Mouse (Mus musculus): ENCODE data around the gene Olfr455.

Gene Olfr455

DNA sequence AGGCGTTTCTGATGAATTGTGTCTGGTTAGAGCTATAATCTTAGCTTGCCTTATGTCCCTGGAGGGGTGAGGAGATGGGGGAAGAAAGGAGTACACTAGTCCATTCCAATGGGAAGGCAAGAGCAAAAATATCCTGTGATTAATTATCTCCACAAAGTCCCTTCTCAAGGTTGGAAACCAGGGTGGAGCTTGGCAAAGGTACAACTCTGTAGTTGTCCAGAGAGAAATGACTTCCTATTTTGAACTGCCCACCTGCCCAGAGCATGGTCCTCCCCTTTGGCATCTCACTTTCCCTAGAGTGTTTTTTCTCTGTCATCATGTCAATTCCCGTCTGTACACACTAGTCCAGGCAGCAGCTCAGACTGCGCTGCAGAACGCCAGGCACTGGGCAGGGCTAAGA lies at the start of gene Olfr455:
Olfr455 (minus strand) TSS at position 127 of the 400 bp plus-strand sequence.
- DNase-seq (ENCODE audit: low spot score): no peak

DNA sequence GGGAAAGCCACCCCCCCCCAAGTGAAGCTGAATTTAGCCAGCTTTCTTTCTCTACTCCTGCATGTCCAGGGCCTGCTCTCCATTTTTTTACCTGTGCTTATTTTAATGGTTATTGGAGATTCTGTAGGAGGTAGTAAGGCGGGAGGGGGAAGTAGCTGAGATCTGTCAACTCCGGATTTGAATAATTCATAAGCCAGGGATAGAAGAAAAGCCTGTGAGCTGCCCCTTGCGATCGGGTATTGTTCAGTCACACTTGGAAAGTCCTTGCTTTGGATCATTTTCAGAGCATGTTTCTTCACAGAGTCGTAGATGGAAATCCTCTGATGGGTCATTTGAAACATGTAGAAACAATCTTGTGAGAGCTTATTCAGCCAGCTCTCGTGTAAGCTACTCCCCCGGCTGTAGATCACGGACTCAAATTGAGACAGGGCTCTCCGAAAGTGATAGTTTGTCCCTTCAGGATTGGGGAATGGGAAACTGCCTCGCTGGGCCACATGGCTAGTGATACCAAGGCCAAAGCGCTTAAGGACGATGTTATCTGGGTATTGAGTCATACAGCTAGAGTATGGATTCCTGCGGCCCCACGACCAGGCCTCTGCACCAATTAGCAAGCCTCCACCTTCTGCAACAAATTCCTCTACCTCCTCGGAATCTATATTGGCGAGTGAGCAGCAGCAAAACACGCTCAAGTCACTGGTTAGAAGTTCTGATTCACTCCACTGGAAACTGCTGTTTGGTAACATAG lies 45.9 kb upstream of the Olfr455 start:
- DNase-seq (ENCODE audit: low spot score): no peak

DNA sequence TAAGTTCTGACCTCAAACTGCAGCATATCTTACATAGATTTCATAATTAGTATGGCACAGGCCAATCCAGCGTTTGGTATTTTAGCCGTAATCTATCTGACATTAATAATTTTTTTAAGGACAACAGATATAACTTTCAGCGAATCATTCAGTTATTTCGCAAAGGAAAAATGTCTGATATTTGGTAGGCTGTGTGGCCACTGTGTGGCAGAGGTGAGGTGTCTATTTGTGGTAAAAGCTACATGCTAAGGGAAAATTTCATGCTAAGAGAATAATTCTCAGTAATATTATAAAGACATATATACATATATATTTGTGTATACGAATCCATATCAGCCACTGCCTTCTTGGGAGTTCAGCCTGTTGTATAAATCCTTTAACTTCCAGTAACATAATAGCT lies 39.2 kb upstream of the Olfr455 start:
- no peak for DNase-seq (ENCODE audit: low spot score)

DNA sequence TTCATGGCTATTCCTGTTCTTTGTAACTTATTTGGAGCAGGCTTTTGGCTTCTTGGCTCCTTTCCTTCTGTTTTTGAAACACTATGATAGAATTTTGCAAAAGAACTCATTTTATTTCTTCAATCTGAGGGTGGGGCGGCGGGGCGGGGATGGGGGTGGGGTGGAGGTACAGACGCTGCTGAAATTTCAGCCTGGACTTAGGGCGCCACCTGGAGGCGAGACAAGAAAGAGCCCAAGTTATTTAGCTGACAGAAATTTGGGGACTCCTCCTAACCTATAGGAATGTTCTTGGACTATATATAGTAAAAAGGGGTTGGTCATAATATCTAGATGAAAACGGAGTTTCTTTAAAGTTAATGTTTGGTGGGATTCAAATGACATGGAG lies 36.1 kb upstream of the Olfr455 start:
- DNase-seq (ENCODE audit: low spot score): peak; percentile 26

DNA sequence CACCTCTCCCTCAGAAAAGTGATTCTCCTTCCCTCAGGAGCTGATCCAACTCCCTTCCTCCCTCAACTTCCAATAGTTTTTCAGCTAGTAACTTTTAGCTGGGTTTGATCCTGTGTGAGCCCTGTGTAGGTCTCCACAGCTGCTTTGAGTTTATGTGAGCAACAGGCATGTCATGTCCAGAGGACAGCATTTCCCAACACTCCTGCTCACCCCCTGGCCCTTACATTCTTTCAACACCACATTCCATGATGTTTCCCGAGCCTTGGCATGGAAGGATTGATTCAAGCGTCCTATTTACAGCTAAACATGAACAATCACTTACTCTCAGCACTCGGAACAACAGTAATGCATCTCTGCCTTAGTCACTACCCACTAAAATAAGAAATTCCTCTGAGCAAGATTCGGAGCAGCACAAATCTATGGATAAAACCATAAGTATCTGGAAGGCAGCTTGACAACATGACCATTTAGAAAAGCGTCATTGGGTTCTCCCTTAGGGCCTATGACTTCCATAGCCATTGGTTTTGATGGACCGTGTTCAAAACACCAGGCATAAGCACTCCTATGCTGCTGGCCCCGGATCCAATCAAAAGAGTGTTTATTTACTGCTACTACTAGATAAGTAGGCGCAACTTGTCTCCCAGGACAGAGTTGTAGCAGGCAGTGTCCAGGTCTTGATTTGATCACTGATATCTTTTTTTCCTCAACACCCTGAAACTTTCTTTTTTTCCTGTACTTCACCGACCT lies 35.5 kb upstream of the Olfr455 start:
- no peak for DNase-seq (ENCODE audit: low spot score)

DNA sequence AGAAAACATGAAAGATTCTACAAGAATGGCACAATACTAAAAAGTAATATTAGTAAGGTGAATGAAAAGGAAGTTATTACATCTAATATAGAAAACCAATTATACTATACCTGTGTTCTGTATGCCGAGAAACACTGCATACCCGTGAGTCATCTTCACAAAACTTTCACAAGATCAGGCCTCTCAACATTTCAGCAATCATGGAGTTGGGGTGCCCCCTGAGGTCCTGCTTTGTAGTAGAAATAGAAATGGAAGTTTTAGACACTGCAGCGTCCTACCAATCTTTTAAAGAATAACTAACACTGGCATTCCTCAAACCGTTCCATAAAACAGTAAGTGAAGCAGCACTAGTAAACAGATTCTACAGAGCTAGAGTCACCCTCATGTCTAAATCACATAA lies 31.3 kb upstream of the Olfr455 start:
- DNase-seq (ENCODE audit: low spot score): no peak

DNA sequence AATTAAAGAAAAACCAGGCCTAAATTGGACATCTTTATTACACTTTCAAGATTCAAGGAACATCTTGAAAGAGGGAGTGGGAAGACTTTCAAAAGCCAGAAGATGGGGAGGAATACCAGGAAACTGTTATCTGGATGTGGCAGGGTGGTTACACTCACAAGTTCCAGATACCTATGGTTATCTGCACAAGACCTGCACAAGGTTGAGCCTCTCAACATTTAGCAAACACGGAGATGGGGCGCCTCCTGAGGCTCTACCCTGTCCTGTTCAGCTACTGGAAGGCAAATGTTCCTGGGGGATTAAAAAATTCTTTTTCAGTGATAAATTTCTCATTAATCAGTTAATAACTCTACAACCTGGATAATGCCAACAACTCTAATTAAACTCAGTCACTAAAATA lies 30.0 kb upstream of the Olfr455 start:
- DNase-seq (ENCODE audit: low spot score): no peak

DNA sequence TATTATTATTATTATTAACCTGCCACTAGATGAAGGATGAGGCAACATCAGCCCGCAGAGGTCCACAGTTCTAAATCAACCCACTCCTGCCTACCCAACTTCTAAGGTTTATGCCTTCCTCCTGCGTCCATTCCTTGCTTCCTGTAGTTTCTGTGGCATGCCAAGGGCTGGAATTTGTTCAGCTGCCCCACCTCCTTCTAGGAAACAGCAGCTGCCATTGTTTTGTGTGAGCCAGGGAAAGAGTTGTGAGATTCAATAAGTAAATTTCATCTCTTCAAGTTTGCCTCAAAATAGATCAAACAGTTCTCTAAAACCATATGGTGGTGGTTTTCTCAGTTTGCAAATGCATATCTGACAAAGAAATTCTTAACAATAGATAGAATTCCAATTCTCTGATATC lies 20.8 kb upstream of the Olfr455 start:
- DNase-seq (ENCODE audit: low spot score): no peak

DNA sequence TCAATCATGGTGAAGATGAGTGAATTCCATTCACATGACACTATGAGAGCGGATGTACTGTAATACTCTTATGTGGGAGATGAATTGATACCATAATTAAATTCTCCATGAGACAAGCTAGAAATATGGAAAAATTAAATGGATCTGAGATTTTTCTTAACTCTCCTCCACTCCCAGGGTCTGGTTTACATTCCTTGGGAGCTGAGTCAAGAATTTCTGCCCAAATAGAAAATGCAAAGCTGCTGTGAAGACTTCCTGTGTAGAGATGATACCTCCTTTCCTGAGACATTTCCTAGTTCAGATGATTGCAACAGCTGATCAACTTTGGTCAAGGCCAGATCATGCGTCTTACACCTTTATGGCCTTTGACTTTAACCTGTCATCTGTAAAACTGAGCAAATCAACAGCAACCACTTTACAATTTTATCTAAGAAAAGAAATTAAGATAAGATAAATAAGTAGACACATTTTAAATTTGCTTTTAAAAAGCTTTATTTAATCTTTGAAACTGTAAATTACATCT lies 18.8 kb upstream of the Olfr455 start:
- no peak for DNase-seq (ENCODE audit: low spot score)

DNA sequence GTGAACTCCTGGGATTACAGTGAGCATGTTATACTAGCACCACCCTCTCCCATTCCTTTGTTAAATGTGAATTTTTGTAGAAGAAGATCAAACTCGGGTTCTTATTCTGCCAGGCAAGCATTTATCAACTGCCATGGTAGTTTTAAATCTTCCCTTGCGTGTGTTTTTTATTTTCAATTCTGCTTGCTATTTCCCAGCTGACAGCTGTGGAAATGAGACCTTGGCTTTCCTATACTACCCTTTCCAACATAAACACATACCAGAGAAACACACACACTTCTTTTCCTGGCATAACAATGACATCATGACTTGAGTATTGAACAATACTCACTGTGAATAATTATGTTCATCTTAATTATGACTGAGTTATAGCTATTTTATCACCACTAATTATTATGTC lies 14.9 kb upstream of the Olfr455 start:
- DNase-seq (ENCODE audit: low spot score): no peak

DNA sequence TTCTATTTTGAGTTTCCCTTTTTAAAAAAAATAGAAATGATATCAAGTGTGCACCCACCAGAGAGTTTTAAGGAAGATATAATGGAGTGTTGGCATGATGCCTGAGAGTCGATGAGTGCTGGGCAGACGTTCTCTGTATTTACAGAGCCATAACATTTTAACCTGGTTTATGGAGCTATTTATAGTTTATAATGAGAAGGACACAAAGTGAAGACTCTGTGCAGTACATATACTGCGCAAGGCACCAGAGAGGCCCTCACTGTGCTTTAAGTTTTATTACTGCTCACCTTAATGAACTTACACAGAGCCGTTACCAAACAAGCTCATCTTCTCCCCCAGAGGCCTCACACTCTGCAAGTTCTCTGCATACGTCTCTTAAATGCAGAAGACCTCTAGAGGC lies 13.5 kb upstream of the Olfr455 start:
- no peak for DNase-seq (ENCODE audit: low spot score)

DNA sequence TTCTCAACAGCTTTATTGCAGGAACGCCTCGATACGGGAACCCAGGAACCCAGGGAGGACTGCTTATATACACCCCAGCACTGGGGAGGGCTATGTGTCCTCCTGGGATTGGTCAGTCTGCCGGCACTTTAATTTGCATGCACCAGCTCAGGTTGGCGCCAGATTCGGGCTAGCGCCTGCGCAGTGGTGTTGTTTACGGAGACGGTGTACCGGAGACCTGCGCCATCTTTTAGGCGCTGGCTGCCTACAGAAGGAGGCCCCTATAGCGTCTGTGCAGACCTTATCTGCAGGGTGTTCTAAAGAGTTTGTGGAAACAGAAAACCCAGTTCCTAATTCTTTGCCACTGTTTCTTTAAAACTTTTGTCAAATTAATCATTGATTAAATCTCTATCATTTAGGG lies 11.3 kb upstream of the Olfr455 start:
- no peak for DNase-seq (ENCODE audit: low spot score)

DNA sequence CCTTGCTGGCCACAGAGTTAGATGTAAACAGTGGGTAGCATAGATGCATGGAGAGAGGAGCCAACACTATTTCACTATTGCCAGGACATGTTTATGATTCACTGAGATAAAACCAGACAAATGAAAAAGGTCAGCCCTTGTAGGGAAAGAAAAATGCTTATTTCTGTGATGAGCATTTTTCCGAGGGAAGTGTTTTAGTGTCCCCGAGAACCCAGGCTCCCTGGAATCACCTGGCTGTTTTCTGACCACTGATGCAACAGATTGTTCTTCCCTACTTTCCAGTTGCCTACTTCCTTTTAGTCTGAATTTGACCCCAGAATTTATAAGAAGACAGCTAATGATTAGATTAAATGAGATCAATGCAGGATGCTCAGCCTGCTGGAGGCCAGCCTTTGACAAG lies 1.2 kb downstream of the Olfr455 start:
- DNase-seq (ENCODE audit: low spot score): no peak

DNA sequence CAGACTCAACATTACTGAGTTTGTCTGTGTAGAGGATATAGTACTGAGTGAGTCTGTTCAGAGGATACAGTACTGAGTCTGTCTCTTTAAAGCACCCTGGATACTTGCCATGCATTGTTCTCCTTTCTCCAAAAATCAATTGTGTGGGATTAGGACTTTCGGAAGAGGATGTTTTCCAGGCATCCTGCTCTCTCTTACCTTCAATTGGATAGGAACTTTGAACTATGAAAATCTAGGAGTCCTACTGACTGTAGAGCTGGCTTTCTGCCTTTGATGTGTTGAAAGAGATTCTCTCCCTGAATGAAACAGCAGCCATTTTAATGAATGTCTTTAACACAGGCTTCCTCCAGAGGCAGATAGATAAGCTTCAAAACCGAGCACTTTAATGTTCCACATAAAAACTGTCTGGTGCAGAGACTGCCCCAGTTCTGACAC lies 1.9 kb downstream of the Olfr455 start:
- DNase-seq (ENCODE audit: low spot score): no peak

DNA sequence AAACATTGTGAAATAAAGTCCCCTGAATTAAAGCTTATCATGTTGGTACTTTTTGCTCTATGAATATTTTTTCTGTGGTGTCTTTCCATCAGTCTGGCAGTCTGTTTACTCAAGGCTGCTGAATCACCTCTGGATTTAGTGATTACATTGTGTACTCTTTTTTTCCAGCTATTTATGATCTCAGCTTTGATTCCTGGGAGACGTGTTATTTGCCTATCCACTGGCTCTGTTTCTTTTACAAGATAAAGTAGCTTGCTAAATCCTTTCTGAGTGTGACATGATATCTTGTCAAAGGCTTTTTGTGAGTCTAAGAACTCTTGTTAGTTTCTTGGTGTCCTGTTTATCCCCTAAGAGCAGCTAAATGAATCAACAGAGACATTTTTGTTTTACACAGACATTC lies 2.5 kb downstream of the Olfr455 start:
- DNase-seq (ENCODE audit: low spot score): no peak

DNA sequence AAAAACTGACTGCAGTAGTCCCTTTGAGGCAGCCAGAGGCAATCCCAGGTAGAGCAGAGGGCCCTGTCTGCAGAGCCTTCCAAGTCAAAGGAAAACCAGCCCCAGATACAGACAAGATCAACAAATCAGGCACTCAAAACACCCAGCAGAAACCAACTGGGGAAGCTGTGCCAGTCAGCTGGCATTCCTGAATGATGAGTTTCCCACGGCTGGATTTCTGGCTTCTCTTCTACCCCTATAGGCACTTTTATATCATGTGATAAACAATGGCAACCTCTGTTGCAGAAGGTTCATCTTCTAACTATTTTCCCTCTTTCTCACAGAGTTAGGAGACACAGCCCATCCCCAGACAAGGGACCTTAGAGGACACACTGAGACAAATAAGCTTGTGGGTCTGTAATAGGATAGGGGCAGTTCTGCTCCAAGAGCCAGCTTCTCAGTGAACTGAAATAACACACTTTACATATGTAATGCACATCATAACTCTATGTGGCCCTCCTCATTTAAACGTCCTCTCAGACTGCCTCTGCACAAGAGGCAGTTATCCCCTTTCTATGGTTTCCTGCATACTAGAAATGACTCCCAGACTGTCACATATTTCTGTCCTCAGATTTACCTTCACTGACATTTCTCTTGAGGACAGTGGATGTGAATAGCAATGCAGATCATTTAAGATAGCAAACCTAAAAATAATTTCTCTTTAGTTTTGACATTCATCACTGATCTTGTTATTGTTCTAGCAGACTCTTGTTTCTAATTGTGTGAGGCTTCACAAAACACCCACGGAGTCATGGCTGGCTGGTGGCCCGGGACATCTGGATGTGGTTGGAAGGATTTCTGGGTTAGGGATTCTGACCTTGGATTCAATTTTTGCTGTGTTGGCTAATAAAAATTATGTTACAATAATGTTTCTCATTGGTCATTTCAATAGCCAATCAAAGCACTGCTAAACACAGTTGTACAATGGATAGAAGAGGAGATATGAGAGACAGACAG lies 5.1 kb downstream of the Olfr455 start:
- DNase-seq (ENCODE audit: low spot score): no peak

DNA sequence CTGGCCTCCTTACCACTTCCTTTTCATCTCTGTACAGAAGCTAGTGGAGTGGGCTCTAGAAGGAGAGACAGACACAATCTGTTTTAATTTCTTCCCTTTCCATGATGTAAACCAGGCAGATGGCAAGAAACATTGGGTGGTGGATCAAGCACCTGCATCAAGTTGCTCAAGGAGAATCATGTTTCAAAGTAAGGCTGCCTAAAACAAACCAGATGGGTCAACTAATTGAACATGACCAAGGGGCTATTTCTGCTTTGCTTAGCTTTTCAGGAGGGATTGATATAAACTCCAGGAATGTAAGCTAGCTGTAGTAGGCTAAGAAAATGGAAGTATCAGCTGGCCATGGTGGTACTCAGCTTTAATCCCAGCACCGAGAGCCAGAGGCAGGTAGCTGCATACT lies 6.7 kb downstream of the Olfr455 start:
- no peak for DNase-seq (ENCODE audit: low spot score)

DNA sequence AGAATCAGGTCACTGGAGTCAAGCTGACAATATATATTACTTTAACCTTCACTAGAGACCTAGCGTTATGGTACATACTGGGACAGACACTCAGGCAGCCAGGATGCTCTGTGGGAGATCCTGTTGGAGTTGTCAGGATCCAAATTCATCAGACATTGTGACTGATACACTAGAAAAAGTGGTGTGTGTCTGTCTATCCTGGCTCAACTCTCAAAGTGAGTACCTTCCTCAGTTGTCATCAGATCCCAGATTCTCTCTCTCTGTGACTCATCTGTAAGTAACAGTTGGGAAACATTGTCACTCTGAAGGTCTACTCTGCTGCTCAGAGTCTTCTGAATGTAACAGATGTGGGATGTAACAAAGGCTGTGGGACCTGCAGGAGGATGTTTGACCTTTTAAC lies 7.7 kb downstream of the Olfr455 start:
- no peak for DNase-seq (ENCODE audit: low spot score)

DNA sequence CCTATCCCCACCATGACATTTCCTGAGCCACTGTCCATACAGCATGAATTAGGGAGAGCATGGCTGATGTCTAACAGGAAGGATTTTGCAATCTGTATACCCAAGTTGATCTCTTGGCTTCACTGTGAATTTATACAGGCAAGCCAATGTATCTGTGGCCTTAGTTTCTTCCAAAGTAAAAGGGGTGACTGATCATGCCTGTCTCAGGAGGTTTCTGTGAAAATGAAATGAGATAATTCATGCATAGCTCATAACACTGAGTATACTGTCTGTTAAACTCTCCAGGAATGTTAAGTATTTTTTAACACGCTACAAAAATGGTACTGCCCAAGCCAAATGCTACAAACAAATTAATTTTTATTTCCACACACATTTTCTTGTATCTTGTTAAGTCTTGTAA lies 33.9 kb downstream of the Olfr455 start:
- DNase-seq (ENCODE audit: low spot score): no peak

DNA sequence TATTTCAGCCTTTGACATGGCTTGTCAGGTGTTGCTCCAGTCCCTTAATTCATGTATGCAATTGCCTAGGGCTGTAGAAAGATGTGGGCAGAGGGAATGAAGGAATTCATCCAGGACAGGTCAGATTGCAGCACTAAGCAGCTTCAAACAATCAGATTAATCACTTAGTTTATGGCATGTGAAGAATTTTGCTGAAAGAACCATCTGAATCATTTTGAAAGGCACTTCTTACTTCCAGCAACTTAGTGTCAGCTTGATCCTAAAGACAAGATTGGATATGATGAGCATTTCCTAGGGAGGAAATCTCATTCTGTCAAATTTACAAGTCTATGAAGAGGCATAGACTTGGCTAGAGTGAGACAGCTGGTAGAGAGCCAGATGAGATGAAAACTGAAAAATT lies 38.1 kb downstream of the Olfr455 start:
- no peak for DNase-seq (ENCODE audit: low spot score)

DNA sequence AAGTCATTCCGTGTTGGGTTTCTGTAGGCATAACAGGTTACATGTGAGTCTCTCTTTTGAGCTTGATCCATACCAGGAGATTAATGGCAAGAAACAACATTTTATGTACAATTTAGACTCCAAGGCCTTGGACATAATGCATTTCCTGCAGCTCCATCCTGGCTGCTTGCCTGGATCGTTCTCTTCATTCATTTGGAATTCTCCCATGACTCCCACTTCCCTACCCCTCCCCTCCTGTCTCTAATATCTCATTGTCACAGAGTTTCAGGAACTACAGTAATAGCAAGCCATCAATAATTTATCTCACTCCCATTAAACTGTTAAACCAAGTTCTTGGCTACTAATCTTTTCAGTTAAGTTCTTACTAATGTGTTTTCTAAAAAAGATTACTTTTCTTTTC lies 43.9 kb downstream of the Olfr455 start:
- DNase-seq (ENCODE audit: low spot score): no peak

DNA sequence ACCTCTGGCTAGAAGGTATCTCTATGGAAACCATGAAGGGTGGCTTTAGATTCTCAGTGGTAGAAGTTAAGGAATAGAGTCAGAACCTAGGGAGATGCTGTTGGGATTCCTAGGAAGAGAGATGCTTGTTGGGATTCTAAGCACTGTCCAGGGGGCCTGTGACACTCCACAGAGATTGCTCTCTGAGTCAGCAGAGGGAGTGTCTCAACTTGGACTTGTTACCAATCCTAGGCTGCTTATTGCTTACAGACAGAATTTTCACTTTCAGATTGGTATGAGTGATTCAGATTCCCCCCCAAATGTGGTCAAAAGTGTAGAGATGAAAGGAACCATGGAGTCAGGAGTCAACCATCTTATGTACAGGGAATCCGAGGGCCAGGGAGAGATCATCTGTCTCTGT lies 57.7 kb downstream of the Olfr455 start:
- no peak for DNase-seq (ENCODE audit: low spot score)

Measured in urinary bladder, postnatal 10 days (tissue).